Mouse (Mus musculus): ENCODE data around the gene Gpbar1. TPM values are rescaled to one million over a fixed set of nuclear protein-coding genes. Genes with fewer than 3 reads are reported as not detected.

Gpbar1 gene
- polyA plus RNA-seq, 1 experiment from 2014 or later: not detected

GRCm38 (mm10) chr1:74300347-74301110 is 22.2 kb downstream of the Gpbar1 start:
- peaks cover 21% of the 10 kb centered on the region for H3K27me3 ChIP-seq
- H3K9me3 ChIP-seq (replicated peaks): no peaks in the 10 kb centered on the region
- ATAC-seq: no peak
- no peak overlapping the region for H3K4me3 ChIP-seq
- no peak overlapping the region for H3K4me2 ChIP-seq
- WGBS: 83% methylated on average over 6 of the region's 6 CpGs
- no peak overlapping the region for H3K27ac ChIP-seq
- no peak overlapping the region for H3K9ac ChIP-seq
- peaks cover 25% of the 10 kb centered on the region for H3K4me1 ChIP-seq
- H3K36me3 ChIP-seq (ENCODE audit: poor library complexity, severe bottlenecking): 0 out of 2 replicates have a peak, but pooled peaks cover 7% of the 10 kb centered on the region

GRCm38 (mm10) chr1:74302229-74302628 is 23.9 kb downstream of the Gpbar1 start:
- WGBS: 89% methylated on average over 7 of the region's 7 CpGs
- Histone ChIP-seq H3K4me3 (no peak overlapping the region), H3K4me2 (no peak overlapping the region), H3K9me3 (replicated peaks) (no peaks in the 10 kb centered on the region), H3K27me3 (peaks cover 21% of the 10 kb centered on the region), H3K27ac (no peak overlapping the region), H3K9ac (no peak overlapping the region), H3K36me3 (ENCODE audit: poor library complexity, severe bottlenecking) (no peaks in the 10 kb centered on the region), H3K4me1 (peaks cover 12% of the 10 kb centered on the region)
- ATAC-seq: no peak

GRCm38 (mm10) chr1:74302835-74303234 is 24.5 kb downstream of the Gpbar1 start:
- WGBS: 80% methylated on average over 2 of the region's 2 CpGs
- no peak for ATAC-seq
- Histone ChIP-seq H3K4me3 (no peak overlapping the region), H3K9me3 (replicated peaks) (no peaks in the 10 kb centered on the region), H3K9ac (no peak overlapping the region), H3K27ac (no peak overlapping the region), H3K4me2 (no peak overlapping the region), H3K27me3 (peaks cover 21% of the 10 kb centered on the region), H3K36me3 (ENCODE audit: poor library complexity, severe bottlenecking) (no peaks in the 10 kb centered on the region), H3K4me1 (peaks cover 12% of the 10 kb centered on the region)

- peak; percentile 78 for ATAC-seq
- H3K4me1 ChIP-seq: peaks cover 12% of the 10 kb centered on the region
- H3K9me3 ChIP-seq (replicated peaks): no peaks in the 10 kb centered on the region
- H3K4me2 ChIP-seq: peak overlapping the region; percentile 69
- peak overlapping the region; percentile 62 for H3K9ac ChIP-seq
- under 1% methylated on average over 53 of the region's 56 CpGs for WGBS
- H3K27ac ChIP-seq: no peak overlapping the region
- H3K4me3 ChIP-seq: peak overlapping the region; percentile 46
- H3K27me3 ChIP-seq: peaks cover 21% of the 10 kb centered on the region
- no peaks in the 10 kb centered on the region for H3K36me3 ChIP-seq (ENCODE audit: poor library complexity, severe bottlenecking)
Observed at GRCm38 (mm10) chr1:74303509-74304338, 25.4 kb downstream of the Gpbar1 start.

- peak overlapping the region; percentile 69 for H3K4me2 ChIP-seq
- H3K27me3 ChIP-seq: peaks cover 21% of the 10 kb centered on the region
- WGBS: 12% methylated on average over 12 of the region's 12 CpGs
- peak overlapping the region; percentile 46 for H3K4me3 ChIP-seq
- no peaks in the 10 kb centered on the region for H3K36me3 ChIP-seq (ENCODE audit: poor library complexity, severe bottlenecking)
- H3K9ac ChIP-seq: peak overlapping the region; percentile 62; the same call in 1 of the 2 replicates
- no peak overlapping the region for H3K27ac ChIP-seq
- no peaks in the 10 kb centered on the region for H3K9me3 ChIP-seq (replicated peaks)
- H3K4me1 ChIP-seq: peaks cover 12% of the 10 kb centered on the region
- no peak for ATAC-seq
Observed at GRCm38 (mm10) chr1:74304339-74304790, 26.0 kb downstream of the Gpbar1 start.

DNA sequence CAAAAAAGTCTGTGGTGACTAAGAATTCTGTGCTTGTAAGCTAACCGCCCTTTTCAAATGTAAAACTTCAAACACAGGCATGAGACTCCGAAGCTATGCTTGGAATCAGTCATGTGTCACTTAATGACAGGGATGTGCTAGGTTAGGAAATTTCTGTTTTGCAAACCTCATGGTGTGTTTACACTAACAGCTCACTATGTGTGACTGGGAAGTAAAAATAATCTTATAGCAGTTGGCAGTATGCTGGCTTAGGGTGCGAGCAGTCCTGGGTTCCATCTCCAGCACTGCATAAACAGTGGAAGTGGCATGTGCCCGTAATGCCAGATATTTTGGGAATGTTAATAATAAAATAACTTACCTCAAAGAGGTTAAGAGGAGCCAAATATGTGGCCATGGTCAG is 26.6 kb downstream of the Gpbar1 start:
- no peak overlapping the region for H3K9ac ChIP-seq
- no peak for ATAC-seq
- 78% methylated on average over 4 of the region's 4 CpGs for WGBS
- no peaks in the 10 kb centered on the region for H3K36me3 ChIP-seq (ENCODE audit: poor library complexity, severe bottlenecking)
- no peak overlapping the region for H3K4me3 ChIP-seq
- peaks cover 12% of the 10 kb centered on the region for H3K4me1 ChIP-seq
- peaks cover 21% of the 10 kb centered on the region for H3K27me3 ChIP-seq
- H3K9me3 ChIP-seq (replicated peaks): no peaks in the 10 kb centered on the region
- H3K4me2 ChIP-seq: no peak overlapping the region
- no peak overlapping the region for H3K27ac ChIP-seq

DNA sequence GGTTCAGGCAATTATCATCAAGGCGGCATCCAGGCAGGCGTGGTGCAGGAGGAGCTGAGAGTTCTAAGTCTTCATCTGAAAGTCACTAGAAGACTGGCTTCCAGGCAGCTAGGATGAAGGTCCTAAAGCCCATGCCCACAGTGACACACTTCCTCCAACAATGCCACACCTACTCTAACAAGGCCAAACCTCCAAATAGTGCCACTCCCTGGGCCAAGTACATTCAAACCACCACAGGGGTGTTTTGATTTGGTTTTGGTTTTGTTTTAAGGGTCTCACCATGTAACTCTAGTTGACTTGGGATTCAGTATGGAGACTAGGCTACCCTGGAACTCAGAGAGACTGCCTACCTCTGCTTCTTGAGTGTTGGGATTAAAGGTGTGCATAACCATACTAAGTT is 27.2 kb downstream of the Gpbar1 start, which contains the start of gene Tmbim1:
Tmbim1 (minus strand) TSS at position 101 of the 400 bp plus-strand sequence.
- Histone ChIP-seq H3K4me2 (peak within 1 kb of the TSS; percentile 69), H3K9me3 (replicated peaks) (no peaks in the 10 kb centered on the region), H3K4me1 (peaks cover 12% of the 10 kb centered on the region), H3K4me3 (0 out of 2 replicates have a peak within 1 kb of the TSS, but pooled peaks have one; percentile 46), H3K9ac (no peak within 1 kb of the TSS), H3K36me3 (ENCODE audit: poor library complexity, severe bottlenecking) (no peaks in the 10 kb centered on the region), H3K27ac (no peak within 1 kb of the TSS), H3K27me3 (peaks cover 21% of the 10 kb centered on the region)
- no peak for ATAC-seq
- 84% methylated on average over 2 of the region's 2 CpGs for WGBS

DNA sequence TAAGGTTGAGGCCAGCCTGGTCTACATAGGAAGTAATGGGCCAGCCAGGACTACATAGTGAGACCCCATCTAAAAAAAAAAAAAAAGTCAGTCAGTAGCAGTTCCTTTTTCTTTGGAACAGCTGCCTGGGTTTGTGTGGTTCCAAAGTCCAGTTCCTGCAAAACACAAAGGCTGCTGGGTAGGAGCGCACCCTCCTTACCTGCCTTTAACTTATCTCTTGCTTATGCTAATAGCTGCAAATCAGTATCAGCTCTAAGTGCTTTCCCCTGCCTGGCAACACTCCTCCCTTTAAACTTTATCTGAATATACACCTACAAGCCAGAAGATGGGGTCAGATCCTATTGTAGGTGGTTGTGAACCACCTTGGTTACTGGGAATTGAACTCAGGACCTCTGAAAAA is 28.8 kb downstream of the Gpbar1 start:
- no peak for ATAC-seq
- H3K9me3 ChIP-seq (replicated peaks): no peaks in the 10 kb centered on the region
- peaks cover 21% of the 10 kb centered on the region for H3K27me3 ChIP-seq
- peaks cover 12% of the 10 kb centered on the region for H3K4me1 ChIP-seq
- H3K4me2 ChIP-seq: no peak overlapping the region
- no peak overlapping the region for H3K9ac ChIP-seq
- 97% methylated on average over 1 of the region's 1 CpGs for WGBS
- no peak overlapping the region for H3K27ac ChIP-seq
- no peaks in the 10 kb centered on the region for H3K36me3 ChIP-seq (ENCODE audit: poor library complexity, severe bottlenecking)
- H3K4me3 ChIP-seq: no peak overlapping the region

GRCm38 (mm10) chr1:74308001-74308964 is 29.9 kb downstream of the Gpbar1 start:
- peaks cover 15% of the 10 kb centered on the region for H3K27me3 ChIP-seq
- no peaks in the 10 kb centered on the region for H3K36me3 ChIP-seq (ENCODE audit: poor library complexity, severe bottlenecking)
- H3K4me2 ChIP-seq: no peak overlapping the region
- no peaks in the 10 kb centered on the region for H3K9me3 ChIP-seq (replicated peaks)
- H3K4me1 ChIP-seq: peaks cover 12% of the 10 kb centered on the region
- no peak for ATAC-seq
- 79% methylated on average over 10 of the region's 10 CpGs for WGBS
- H3K4me3 ChIP-seq: no peak overlapping the region
- H3K27ac ChIP-seq: no peak overlapping the region
- no peak overlapping the region for H3K9ac ChIP-seq

DNA sequence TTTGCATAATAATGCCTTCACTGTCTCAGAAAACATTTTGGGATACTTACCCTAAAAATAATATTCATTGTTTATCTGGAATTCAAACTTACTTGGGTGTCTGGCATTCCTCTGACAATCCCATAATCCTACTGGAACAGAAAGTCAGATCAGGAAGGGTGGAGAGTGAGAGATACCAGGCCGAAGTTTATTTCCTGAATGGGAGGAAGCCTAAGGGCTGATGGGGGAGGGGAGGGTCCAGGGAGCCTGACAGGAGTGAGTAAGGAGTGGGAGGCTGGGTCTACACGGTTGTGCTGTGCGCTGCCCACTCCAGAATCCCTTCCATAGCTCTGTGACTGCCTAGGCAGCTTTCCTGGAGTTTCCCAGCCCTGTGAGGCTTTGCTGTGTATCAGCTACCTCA is 31.4 kb downstream of the Gpbar1 start:
- no peak overlapping the region for H3K9ac ChIP-seq
- H3K4me1 ChIP-seq: no peaks in the 10 kb centered on the region
- ATAC-seq: no peak
- H3K27me3 ChIP-seq: 0 out of 2 replicates have a peak, but pooled peaks cover 3% of the 10 kb centered on the region
- H3K4me2 ChIP-seq: no peak overlapping the region
- H3K36me3 ChIP-seq (ENCODE audit: poor library complexity, severe bottlenecking): no peaks in the 10 kb centered on the region
- H3K27ac ChIP-seq: no peak overlapping the region
- no peak overlapping the region for H3K4me3 ChIP-seq
- H3K9me3 ChIP-seq (replicated peaks): no peaks in the 10 kb centered on the region
- 55% methylated on average over 3 of the region's 3 CpGs for WGBS

- no peaks in the 10 kb centered on the region for H3K27me3 ChIP-seq
- no peaks in the 10 kb centered on the region for H3K4me1 ChIP-seq
- no peaks in the 10 kb centered on the region for H3K9me3 ChIP-seq (replicated peaks)
- H3K36me3 ChIP-seq (ENCODE audit: poor library complexity, severe bottlenecking): no peaks in the 10 kb centered on the region
- H3K9ac ChIP-seq: no peak overlapping the region
- no peak overlapping the region for H3K4me3 ChIP-seq
- no peak overlapping the region for H3K4me2 ChIP-seq
- no peak overlapping the region for H3K27ac ChIP-seq
- peak; percentile 72 for ATAC-seq
- WGBS: 5% methylated on average over 3 of the region's 3 CpGs
Observed at GRCm38 (mm10) chr1:74313049-74313692, 34.8 kb downstream of the Gpbar1 start.

All from forebrain, embryonic 13.5 days (tissue).